Mouse (Mus musculus) forebrain, postnatal 0 days (tissue): ENCODE measurements at regions not wholly inside any gene's neighbourhood (a gene's known extent, or its start where the extent isn't known, plus 50 kb on each side); places are given as distances from the start of the nearest gene placed in this dataset.
"Not testable (repeated sequence)": the region's sequence is repeated elsewhere in the genome, so short reads cannot be mapped to it uniquely, and the experiment has no call there.

Source experiments
- ATAC-seq: fragments of 200-750 bp; cut with Nextera tagmentation; 2 replicates; pipeline ENCODE4 v1.8.0; 2017; ENCODE audit warnings: mild to moderate bottlenecking, moderate library complexity
- DNase-seq: peaks from one replicate; pipeline ENCODE4 v3.0.0-alpha.2; 2015
- H3K27ac ChIP-seq: fragments of 300-500 bp; sonication (generic); 2 replicates; pipeline ENCODE4 v1.5.1; 2014; ENCODE audit warnings: low read depth, mild to moderate bottlenecking, antibody characterized with exemption, low read length, moderate library complexity, mixed read lengths
- H3K27me3 ChIP-seq: fragments of 300-500 bp; sonication (generic); 2 replicates; pipeline ENCODE4 v1.6.1; 2014; ENCODE audit warnings: mild to moderate bottlenecking, low read length, mixed read lengths; ENCODE audit not compliant: insufficient read depth
- H3K36me3 ChIP-seq: fragments of 300-500 bp; sonication (generic); 2 replicates; pipeline ENCODE4 v1.6.1; 2014; ENCODE audit warnings: mild to moderate bottlenecking, moderate library complexity; ENCODE audit not compliant: insufficient read depth
- H3K4me1 ChIP-seq: fragments of 300-500 bp; sonication (generic); 2 replicates; pipeline ENCODE4 v1.6.1; 2014; ENCODE audit warnings: antibody characterized with exemption; ENCODE audit not compliant: insufficient read depth
- H3K4me2 ChIP-seq: fragments of 300-500 bp; sonication (generic); 2 replicates; pipeline ENCODE4 v1.6.1; 2014; ENCODE audit warnings: low read depth, mild to moderate bottlenecking, moderate library complexity
- H3K4me3 ChIP-seq: fragments of 300-500 bp; sonication (generic); 2 replicates; pipeline ENCODE4 v1.5.1; 2014; ENCODE audit warnings: low read depth, low read length, mixed read lengths
- H3K9ac ChIP-seq: fragments of 300-500 bp; sonication (generic); 2 replicates; pipeline ENCODE4 v1.6.1; 2014; ENCODE audit warnings: mild to moderate bottlenecking
- H3K9me3 ChIP-seq: fragments of 300-500 bp; sonication (generic); 2 replicates; pipeline ENCODE4 v1.6.1; 2016; ENCODE audit warnings: low read length
- WGBS: fragments of 180-500 bp; shearing (Covaris S2); extraction: QIAGEN DNeasy Blood & Tissue Kit; methylation state at CpG from one replicate; pipeline ENCODE4 v1.1.7; 2014; 5-methylcytosine and 5-hydroxymethylcytosine counted together
- microRNA-seq, 2 experiments: library from miRNA; unstranded; fragments of <30 nt; microRNA quantifications; one replicate each; pipeline ENCODE4; 2016

GRCm38 (mm10) chr12:23216521-23216920, 563.5 kb downstream of the Gm10330 start:
- not testable (repeated sequence) for H3K27ac ChIP-seq, H3K9me3 ChIP-seq, H3K4me3 ChIP-seq, H3K36me3 ChIP-seq, H3K4me1 ChIP-seq, ATAC-seq, H3K9ac ChIP-seq, H3K27me3 ChIP-seq, DNase-seq, H3K4me2 ChIP-seq
- 38% methylated on average over 1 of the region's 5 CpGs for WGBS

GRCm38 (mm10) chr12:23189546-23189945, 590.5 kb downstream of the Gm10330 start:
- DNase-seq (peak; percentile 58), ATAC-seq (peak; percentile 89)
- 3% methylated on average over 38 of the region's 42 CpGs for WGBS
- Histone ChIP-seq H3K9ac (peak overlapping the region; percentile 53), H3K4me3 (peak overlapping the region; percentile 32), H3K4me2 (peak overlapping the region; percentile 29)
- not testable (repeated sequence) for H3K9me3 ChIP-seq, H3K36me3 ChIP-seq, H3K27ac ChIP-seq, H3K4me1 ChIP-seq, H3K27me3 ChIP-seq

- H3K4me1 ChIP-seq, H3K27me3 ChIP-seq, H3K36me3 ChIP-seq, H3K9me3 ChIP-seq, DNase-seq, H3K27ac ChIP-seq: not testable (repeated sequence)
- H3K9ac ChIP-seq, result peak overlapping the region; percentile 53
- 7% methylated on average over 41 of the region's 50 CpGs for WGBS
- H3K4me2 ChIP-seq, result peak overlapping the region; percentile 29
- peak overlapping the region; percentile 32 for H3K4me3 ChIP-seq
- peak; percentile 42; the same call in 1 of the 2 replicates for ATAC-seq
These were observed 591.0 kb downstream of the Gm10330 start for GRCm38 (mm10) chr12:23189110-23189509.

Small RNA genes lying in the stretch of these regions (microRNA-seq; reads per million reads assigned to microRNA genes)
- gene Gm26140, result 0 reads per million in 2 experiments
